Mouse (Mus musculus) hindbrain, embryonic 14.5 days (tissue): ENCODE measurements at regions not wholly inside any gene's neighbourhood (a gene's known extent, or its start where the extent isn't known, plus 50 kb on each side); places are given as distances from the start of the nearest gene placed in this dataset.

Experiments used
- ATAC-seq: fragments of 200-750 bp; cut with Nextera tagmentation; 2 replicates; pipeline ENCODE4 v1.8.0; 2017; ENCODE audit warnings: moderate number of reproducible peaks, mild to moderate bottlenecking, moderate TSS enrichment, moderate library complexity; ENCODE audit not compliant: low FRiP score
- DNase-seq: peaks from one replicate; pipeline ENCODE4 v3.0.0-alpha.2; 2015; ENCODE audit warnings: low spot score
- H3K27ac ChIP-seq: fragments of 300-500 bp; sonication (generic); 2 replicates; pipeline ENCODE4 v1.5.1; 2014; ENCODE audit warnings: mild to moderate bottlenecking, moderate library complexity
- H3K27me3 ChIP-seq: fragments of 300-500 bp; sonication (generic); 2 replicates; pipeline ENCODE4 v1.6.1; 2014; ENCODE audit warnings: mild to moderate bottlenecking, low read length, mixed read lengths; ENCODE audit not compliant: control insufficient read depth, insufficient read depth
- H3K36me3 ChIP-seq: fragments of 300-500 bp; sonication (generic); replicated peaks from 2 replicates; pipeline ENCODE4 v1.6.1; 2014; ENCODE audit not compliant: control insufficient read depth, insufficient read depth
- H3K4me1 ChIP-seq: fragments of 300-500 bp; sonication (generic); replicated peaks from 2 replicates; pipeline ENCODE4 v1.6.1; 2014; ENCODE audit warnings: antibody characterized with exemption, low read length, mixed read lengths; ENCODE audit not compliant: control insufficient read depth, insufficient read depth
- H3K4me2 ChIP-seq: fragments of 300-500 bp; sonication (generic); replicated peaks from 2 replicates; pipeline ENCODE4 v1.6.1; 2014; ENCODE audit warnings: mild to moderate bottlenecking, moderate library complexity
- H3K4me3 ChIP-seq: fragments of 300-500 bp; sonication (generic); replicated peaks from 2 replicates; pipeline ENCODE4 v1.5.1; 2014; ENCODE audit warnings: mild to moderate bottlenecking, low read length
- H3K9ac ChIP-seq: fragments of 300-500 bp; sonication (generic); 2 replicates; pipeline ENCODE4 v1.6.1; 2014
- H3K9me3 ChIP-seq: fragments of 300-500 bp; sonication (generic); 2 replicates; pipeline ENCODE4 v1.6.1; 2016; ENCODE audit warnings: low read length; ENCODE audit not compliant: control insufficient read depth
- WGBS: fragments of 180-500 bp; shearing (Covaris S2); extraction: QIAGEN DNeasy Blood & Tissue Kit; methylation state at CpG from one replicate; pipeline ENCODE4 v1.1.7; 2014; 5-methylcytosine and 5-hydroxymethylcytosine counted together

DNA sequence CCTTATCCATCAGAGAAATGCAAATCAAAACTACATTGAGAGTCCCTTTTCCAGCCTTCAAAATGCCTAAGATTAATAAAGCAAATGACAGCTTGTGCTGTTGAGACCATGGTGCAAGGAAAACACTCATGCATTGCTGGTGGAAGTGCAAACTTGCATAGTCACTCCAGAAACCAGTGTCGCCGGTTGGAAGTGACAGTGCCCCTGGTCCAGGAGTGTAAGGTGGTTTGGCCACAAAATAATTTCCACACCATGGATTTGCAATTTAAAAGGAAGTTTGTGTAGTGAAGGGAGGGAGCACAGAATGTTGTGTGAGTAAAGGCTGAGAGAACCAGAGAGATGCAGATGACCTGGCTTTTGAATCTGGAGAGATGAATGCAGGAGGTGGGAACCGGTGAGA, 52.4 kb upstream of the Mad2l1 start:
- H3K27ac ChIP-seq: no peak overlapping the region
- 98% methylated on average over 3 of the region's 3 CpGs for WGBS
- no peak overlapping the region for H3K4me2 ChIP-seq

More for the DNA sequence above, 52.4 kb upstream of the Mad2l1 start:
- ATAC-seq (no peak), DNase-seq (no peak)
- Histone ChIP-seq H3K4me3 (no peak overlapping the region), H3K27me3 (no peaks in the 10 kb centered on the region), H3K36me3 (no peaks in the 10 kb centered on the region), H3K4me1 (no peaks in the 10 kb centered on the region), H3K9me3 (no peaks in the 10 kb centered on the region), H3K9ac (no peak overlapping the region)
